Mouse (Mus musculus): ENCODE measurements around the gene Ccdc3. TPM values are rescaled to one million over a fixed set of nuclear protein-coding genes. Genes with fewer than 3 reads are reported as not detected.
"Not testable (repeated sequence)": the region's sequence is repeated elsewhere in the genome, so short reads cannot be mapped to it uniquely, and the experiment has no call there.

Gene Ccdc3
- polyA plus RNA-seq (2015; fragmentation: Nextera tagmentation; extraction: Ambion mirVana) = 3.0 and 3.6 TPM in 2 replicates

DNA sequence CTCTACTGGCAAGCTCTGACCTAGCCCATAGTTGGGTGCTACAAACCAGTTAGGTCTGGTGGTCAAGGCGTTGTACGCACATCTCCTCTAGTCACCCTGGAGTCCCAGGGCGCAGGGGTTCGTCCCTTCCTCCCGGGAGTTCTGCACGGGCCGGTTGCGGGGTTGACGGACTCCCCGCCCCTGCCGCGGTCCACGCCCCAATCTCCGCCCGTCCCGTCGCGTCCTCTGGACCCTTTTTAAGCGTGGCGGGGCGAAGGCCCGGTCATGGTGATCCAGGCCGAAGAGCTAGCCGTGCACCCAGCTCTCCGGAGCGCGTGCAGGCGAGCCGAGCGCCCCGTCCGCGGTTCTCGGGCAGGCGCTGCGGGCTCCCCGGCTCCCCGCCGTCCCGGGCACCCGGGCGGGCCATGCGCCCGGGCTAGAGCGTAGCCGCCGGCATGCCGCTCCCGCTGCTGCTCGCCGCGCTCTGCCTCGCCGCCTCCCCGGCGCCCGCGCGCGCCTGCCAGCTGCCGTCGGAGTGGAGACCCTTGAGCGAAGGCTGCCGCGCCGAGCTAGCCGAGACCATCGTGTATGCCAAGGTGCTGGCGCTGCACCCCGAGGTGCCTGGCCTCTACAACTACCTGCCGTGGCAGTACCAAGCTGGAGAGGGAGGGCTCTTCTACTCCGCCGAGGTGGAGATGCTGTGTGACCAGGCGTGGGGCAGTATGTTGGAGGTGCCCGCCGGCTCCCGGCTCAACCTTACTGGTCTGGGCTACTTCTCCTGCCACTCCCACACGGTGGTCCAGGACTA, at the start of gene Ccdc3:
TSS of gene Ccdc3 (plus strand) at position 277 of the 787 bp plus-strand sequence.
- WGBS = 1% methylated on average over 54 of the region's 78 CpGs
- ATAC-seq = peak; percentile 90

DNA sequence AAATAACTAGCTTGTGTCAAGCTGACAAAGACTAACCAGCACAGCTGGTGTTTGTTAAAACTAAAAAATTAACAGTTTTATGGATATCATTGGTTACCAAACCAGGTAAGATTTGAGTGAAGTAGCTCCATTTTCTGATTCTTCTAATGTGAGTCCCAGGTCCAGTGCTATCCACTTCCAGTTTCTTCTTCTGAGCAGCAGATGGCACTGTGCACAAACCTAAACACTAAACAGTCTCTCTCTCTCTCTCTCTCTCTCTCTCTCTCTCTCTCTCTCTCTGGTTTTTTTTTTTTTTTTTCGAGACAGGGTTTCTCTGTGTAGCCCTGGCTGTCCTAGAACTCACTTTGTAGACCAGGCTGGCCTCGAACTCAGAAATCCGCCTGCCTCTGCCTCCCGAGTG, 47.2 kb upstream of the Ccdc3 start:
- H3K4me1 ChIP-seq (replicated peaks; ENCODE audit: control insufficient read depth, insufficient read depth, low read length); H3K4me3 ChIP-seq (replicated peaks; ENCODE audit: low read length); H3K9ac ChIP-seq (replicated peaks; ENCODE audit: low read depth, low read length); H3K27ac ChIP-seq (ENCODE audit: low read length); H3K9me3 ChIP-seq (ENCODE audit: control insufficient read depth, low read length); H3K36me3 ChIP-seq (ENCODE audit: control insufficient read depth, insufficient read depth); H3K4me2 ChIP-seq (ENCODE audit: low read length); H3K27me3 ChIP-seq (replicated peaks; ENCODE audit: control insufficient read depth, insufficient read depth, low read length): not testable (repeated sequence)
- 89% methylated on average over 2 of the region's 4 CpGs for WGBS
- peak; percentile 76 for ATAC-seq

More for the DNA sequence above, at the start of gene Ccdc3:
- Histone ChIP-seq H3K4me1 (replicated peaks; ENCODE audit: control insufficient read depth, insufficient read depth, low read length) (peaks cover 12% of the 10 kb centered on the region), H3K4me2 (ENCODE audit: low read length) (peak within 1 kb of the TSS; percentile 63), H3K9me3 (ENCODE audit: control insufficient read depth, low read length) (no peaks in the 10 kb centered on the region), H3K9ac (replicated peaks; ENCODE audit: low read depth, low read length) (peak within 1 kb of the TSS; percentile 60), H3K27me3 (replicated peaks; ENCODE audit: control insufficient read depth, insufficient read depth, low read length) (peaks cover 21% of the 10 kb centered on the region), H3K4me3 (replicated peaks; ENCODE audit: low read length) (peak within 1 kb of the TSS; percentile 50), H3K36me3 (ENCODE audit: control insufficient read depth, insufficient read depth) (no peaks in the 10 kb centered on the region), H3K27ac (ENCODE audit: low read length) (no peak within 1 kb of the TSS)

DNA sequence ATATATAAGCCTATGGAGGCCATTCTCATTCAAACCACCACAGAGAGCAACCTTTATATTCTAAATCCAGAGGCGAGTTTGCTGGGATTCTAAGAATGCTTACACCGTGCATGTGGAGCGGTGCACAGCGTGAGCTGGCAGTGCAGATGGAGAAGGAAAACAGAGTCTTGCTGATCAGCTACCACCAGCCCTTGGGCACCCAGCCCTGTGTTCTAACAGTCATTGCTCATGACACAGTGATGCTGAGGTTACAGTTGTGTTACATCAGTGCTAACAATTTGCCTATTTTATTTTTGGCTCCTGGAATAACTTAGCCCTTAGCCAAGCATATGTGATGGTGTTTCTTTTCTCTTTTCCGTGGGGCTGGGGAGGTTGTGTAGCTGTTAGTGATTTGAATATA, 42.7 kb upstream of the Ccdc3 start:
- H3K36me3 ChIP-seq (ENCODE audit: control insufficient read depth, insufficient read depth) = no peaks in the 10 kb centered on the region
- H3K9me3 ChIP-seq (ENCODE audit: control insufficient read depth, low read length) = 0 out of 2 replicates have a peak, but pooled peaks cover 3% of the 10 kb centered on the region
- no peak overlapping the region for H3K4me2 ChIP-seq (ENCODE audit: low read length)
- no peak overlapping the region for H3K27ac ChIP-seq (ENCODE audit: low read length)
- H3K4me3 ChIP-seq (replicated peaks; ENCODE audit: low read length) = no peak overlapping the region
- no peak for ATAC-seq
- peaks cover 6% of the 10 kb centered on the region for H3K4me1 ChIP-seq (replicated peaks; ENCODE audit: control insufficient read depth, insufficient read depth, low read length)
- no peaks in the 10 kb centered on the region for H3K27me3 ChIP-seq (replicated peaks; ENCODE audit: control insufficient read depth, insufficient read depth, low read length)
- 75% methylated on average over 5 of the region's 5 CpGs for WGBS
- no peak overlapping the region for H3K9ac ChIP-seq (replicated peaks; ENCODE audit: low read depth, low read length)

GRCm38 (mm10) chr2:5095316-5095715, 42.3 kb upstream of the Ccdc3 start:
- Histone ChIP-seq H3K4me2 (ENCODE audit: low read length) (no peak overlapping the region), H3K4me1 (replicated peaks; ENCODE audit: control insufficient read depth, insufficient read depth, low read length) (peaks cover 6% of the 10 kb centered on the region), H3K36me3 (ENCODE audit: control insufficient read depth, insufficient read depth) (no peaks in the 10 kb centered on the region), H3K9ac (replicated peaks; ENCODE audit: low read depth, low read length) (no peak overlapping the region), H3K4me3 (replicated peaks; ENCODE audit: low read length) (no peak overlapping the region), H3K27me3 (replicated peaks; ENCODE audit: control insufficient read depth, insufficient read depth, low read length) (no peaks in the 10 kb centered on the region), H3K27ac (ENCODE audit: low read length) (no peak overlapping the region), H3K9me3 (ENCODE audit: control insufficient read depth, low read length) (0 out of 2 replicates have a peak, but pooled peaks cover 3% of the 10 kb centered on the region)
- 23% methylated on average over 1 of the region's 1 CpGs for WGBS
- no peak for ATAC-seq

GRCm38 (mm10) chr2:5097786-5098445, 39.7 kb upstream of the Ccdc3 start:
- Histone ChIP-seq H3K27me3 (replicated peaks; ENCODE audit: control insufficient read depth, insufficient read depth, low read length) (no peaks in the 10 kb centered on the region), H3K9me3 (ENCODE audit: control insufficient read depth, low read length) (0 out of 2 replicates have a peak, but pooled peaks cover 3% of the 10 kb centered on the region), H3K4me1 (replicated peaks; ENCODE audit: control insufficient read depth, insufficient read depth, low read length) (peaks cover 6% of the 10 kb centered on the region), H3K4me2 (ENCODE audit: low read length) (peak overlapping the region; percentile 58), H3K9ac (replicated peaks; ENCODE audit: low read depth, low read length) (peak overlapping the region; percentile 53), H3K36me3 (ENCODE audit: control insufficient read depth, insufficient read depth) (no peaks in the 10 kb centered on the region), H3K27ac (ENCODE audit: low read length) (peak overlapping the region; percentile 38), H3K4me3 (replicated peaks; ENCODE audit: low read length) (peak overlapping the region; percentile 33)
- peak; percentile 74 for ATAC-seq
- WGBS = 28% methylated on average over 20 of the region's 20 CpGs

DNA sequence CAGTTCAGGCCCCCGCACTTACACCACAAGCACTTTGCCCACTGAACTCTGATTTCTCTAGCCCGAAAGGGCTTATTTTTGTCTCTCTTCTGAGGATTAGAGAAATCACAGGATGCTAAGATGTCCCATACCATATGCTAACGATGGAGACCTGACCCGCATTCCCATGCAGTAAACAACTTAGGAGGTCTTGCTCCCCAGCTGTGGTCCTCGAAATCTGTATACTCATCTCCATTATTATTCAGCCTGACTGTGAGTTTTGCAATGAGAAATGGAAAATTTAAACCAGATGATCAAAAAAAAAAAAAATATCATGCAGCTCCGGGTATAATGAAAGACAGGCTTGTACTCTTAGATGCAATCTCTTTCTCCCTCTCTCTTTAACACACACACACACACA, 38.4 kb upstream of the Ccdc3 start:
- Histone ChIP-seq H3K9me3 (ENCODE audit: control insufficient read depth, low read length) (0 out of 2 replicates have a peak, but pooled peaks cover 3% of the 10 kb centered on the region), H3K27ac (ENCODE audit: low read length) (no peak overlapping the region), H3K4me2 (ENCODE audit: low read length) (no peak overlapping the region), H3K4me3 (replicated peaks; ENCODE audit: low read length) (no peak overlapping the region), H3K4me1 (replicated peaks; ENCODE audit: control insufficient read depth, insufficient read depth, low read length) (peaks cover 6% of the 10 kb centered on the region), H3K27me3 (replicated peaks; ENCODE audit: control insufficient read depth, insufficient read depth, low read length) (no peaks in the 10 kb centered on the region), H3K36me3 (ENCODE audit: control insufficient read depth, insufficient read depth) (no peaks in the 10 kb centered on the region), H3K9ac (replicated peaks; ENCODE audit: low read depth, low read length) (no peak overlapping the region)
- ATAC-seq = no peak
- 70% methylated on average over 6 of the region's 6 CpGs for WGBS

DNA sequence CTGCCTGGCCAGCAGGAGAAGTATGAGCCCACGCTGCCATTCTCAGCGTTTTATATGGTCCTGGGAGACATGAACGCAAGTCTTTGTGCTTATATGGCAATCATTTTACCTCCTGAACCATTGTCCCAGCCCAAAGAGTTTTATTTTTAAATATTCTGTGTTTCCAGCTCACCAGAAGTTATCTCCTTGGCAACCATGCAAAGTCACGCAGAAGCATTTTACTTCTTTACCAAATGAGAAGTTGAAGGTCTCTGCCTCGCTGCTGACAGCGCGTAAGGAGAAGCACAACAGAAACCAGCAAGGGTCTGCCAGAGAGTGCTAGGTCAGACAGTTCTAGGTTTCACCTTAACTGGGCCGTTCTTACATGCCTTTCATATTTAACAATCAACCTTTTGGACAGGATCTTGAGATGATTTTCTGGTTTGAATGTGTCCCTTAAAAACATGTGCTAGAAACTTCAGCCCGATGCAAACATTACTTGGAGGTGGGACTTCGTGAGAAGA, 35.8 kb upstream of the Ccdc3 start:
- 89% methylated on average over 10 of the region's 10 CpGs for WGBS
- H3K4me3 ChIP-seq (replicated peaks; ENCODE audit: low read length) = no peak overlapping the region
- H3K4me1 ChIP-seq (replicated peaks; ENCODE audit: control insufficient read depth, insufficient read depth, low read length) = peaks cover 6% of the 10 kb centered on the region
- no peak for ATAC-seq
- no peaks in the 10 kb centered on the region for H3K27me3 ChIP-seq (replicated peaks; ENCODE audit: control insufficient read depth, insufficient read depth, low read length)
- no peak overlapping the region for H3K4me2 ChIP-seq (ENCODE audit: low read length)
- no peak overlapping the region for H3K9ac ChIP-seq (replicated peaks; ENCODE audit: low read depth, low read length)
- H3K36me3 ChIP-seq (ENCODE audit: control insufficient read depth, insufficient read depth) = no peaks in the 10 kb centered on the region
- H3K27ac ChIP-seq (ENCODE audit: low read length) = no peak overlapping the region
- H3K9me3 ChIP-seq (ENCODE audit: control insufficient read depth, low read length) = peaks cover 4% of the 10 kb centered on the region

GRCm38 (mm10) chr2:5102891-5103290, 34.7 kb upstream of the Ccdc3 start:
- ATAC-seq = no peak
- H3K27ac ChIP-seq (ENCODE audit: low read length) = no peak overlapping the region
- H3K9ac ChIP-seq (replicated peaks; ENCODE audit: low read depth, low read length) = no peak overlapping the region
- H3K4me3 ChIP-seq (replicated peaks; ENCODE audit: low read length) = no peak overlapping the region
- H3K36me3 ChIP-seq (ENCODE audit: control insufficient read depth, insufficient read depth) = no peaks in the 10 kb centered on the region
- peaks cover 11% of the 10 kb centered on the region for H3K9me3 ChIP-seq (ENCODE audit: control insufficient read depth, low read length)
- no peaks in the 10 kb centered on the region for H3K27me3 ChIP-seq (replicated peaks; ENCODE audit: control insufficient read depth, insufficient read depth, low read length)
- H3K4me2 ChIP-seq (ENCODE audit: low read length) = no peak overlapping the region
- peaks cover 3% of the 10 kb centered on the region for H3K4me1 ChIP-seq (replicated peaks; ENCODE audit: control insufficient read depth, insufficient read depth, low read length)
- 56% methylated on average over 1 of the region's 1 CpGs for WGBS

DNA sequence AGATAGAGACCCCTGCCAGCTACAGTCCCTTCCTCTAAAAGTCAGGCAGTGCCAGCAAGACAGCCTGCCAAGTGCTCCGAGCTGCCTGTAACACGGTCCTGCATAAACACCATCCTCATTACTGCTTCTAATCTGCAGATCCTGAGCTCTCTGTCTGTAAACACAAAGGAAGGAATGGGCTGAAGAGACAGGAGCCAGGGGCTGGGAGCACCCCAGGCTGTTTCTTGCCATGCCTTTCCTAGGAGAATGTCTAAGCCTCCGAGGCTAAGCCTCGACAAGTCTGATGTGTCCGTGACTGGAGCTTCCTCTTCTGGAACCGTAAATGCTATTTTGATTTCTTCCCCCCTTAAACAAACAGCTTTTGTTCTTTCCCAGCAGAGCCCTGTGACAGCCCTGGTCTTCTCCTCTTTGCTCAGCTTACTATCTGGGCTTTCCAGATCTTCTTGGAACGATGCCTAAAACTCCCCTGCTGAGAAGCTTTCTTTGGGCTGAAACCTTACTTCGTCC, 24.7 kb upstream of the Ccdc3 start:
- Histone ChIP-seq H3K4me2 (ENCODE audit: low read length) (peak overlapping the region; percentile 41), H3K27me3 (replicated peaks; ENCODE audit: control insufficient read depth, insufficient read depth, low read length) (no peaks in the 10 kb centered on the region), H3K9me3 (ENCODE audit: control insufficient read depth, low read length) (no peaks in the 10 kb centered on the region), H3K27ac (ENCODE audit: low read length) (peak overlapping the region; percentile 70), H3K9ac (replicated peaks; ENCODE audit: low read depth, low read length) (peak overlapping the region; percentile 44), H3K4me1 (replicated peaks; ENCODE audit: control insufficient read depth, insufficient read depth, low read length) (peaks cover 17% of the 10 kb centered on the region), H3K4me3 (replicated peaks; ENCODE audit: low read length) (no peak overlapping the region), H3K36me3 (ENCODE audit: control insufficient read depth, insufficient read depth) (no peaks in the 10 kb centered on the region)
- WGBS = 6% methylated on average over 8 of the region's 8 CpGs
- peak; percentile 83 for ATAC-seq

All from forebrain, embryonic 16.5 days (tissue).